Comparison of ENCODE assay signal across 13 mouse cellular contexts in genomic region chr7:109599998-109600397, GRCm38 (mm10).
DNase-seq lines count a peak whose midpoint lies in the region; ATAC-seq and TF ChIP-seq lines count a peak whose summit lies in the region.
"Had no signal": no experiment of that assay in that cellular context is flagged by ENCODE, and none has a peak within 500 bp of the region (broad histone marks: within the 10 kb centered on the region; RNA-seq: fewer than 3 reads in every experiment).

No protein-coding gene starts in this region.

- TF ChIP-seq RAD21 in MEL (IDR thresholded peaks at IDR 0.05; ENCODE audit: low read depth, low read length) = no peak

- 29% methylated on average over 4 of the region's 4 CpGs for WGBS in heart, embryonic 12.5 days
- WGBS in intestine, embryonic 14.5 days = 74% methylated on average over 4 of the region's 4 CpGs
- 34% methylated on average over 4 of the region's 4 CpGs for WGBS in liver, postnatal 0 days (ENCODE audit: insufficient replicate concordance)

- DNase-seq in heart, adult 11 months = no peak
- DNase-seq in MEL (ENCODE audit: low read depth, low spot score) = no peak
- DNase-seq in intestine, embryonic 14.5 days (ENCODE audit: low spot score) = no peak
- no peak for DNase-seq in liver, postnatal 0 days
- no peak for DNase-seq in embryo, embryonic 9.5 days (ENCODE audit: extremely low spot score)
- no peak for DNase-seq in frontal cortex, postnatal 14 days (ENCODE audit: low spot score in 2 of 2)
- DNase-seq: layer of hippocampus, adult 9-11 months; left cerebral cortex, postnatal 4 days; thymus, postnatal 25 days had no signal

- no peak overlapping the region for H3K9ac ChIP-seq in heart, embryonic 12.5 days
- no peak overlapping the region for H3K9ac ChIP-seq in MEL (ENCODE audit: control insufficient read depth, low read depth, low read length, poor library complexity, severe bottlenecking)
- H3K9ac ChIP-seq in intestine, embryonic 14.5 days (ENCODE audit: low read length) = no peak overlapping the region
- H3K9ac ChIP-seq in liver, postnatal 0 days (replicated peaks) = peak overlapping the region; percentile 68
- H3K9ac ChIP-seq: hindbrain, embryonic 12.5 days had no signal

- 0 out of 2 replicates have a peak, but pooled peaks cover 2% of the 10 kb centered on the region for H3K36me3 ChIP-seq in heart, embryonic 12.5 days
- H3K36me3 ChIP-seq in MEL (ENCODE audit: control insufficient read depth in 1 of 2, insufficient read depth in 2 of 2, low read length in 2 of 2) = no peaks in the 10 kb centered on the region
- no peaks in the 10 kb centered on the region for H3K36me3 ChIP-seq in intestine, embryonic 14.5 days (ENCODE audit: control insufficient read depth, insufficient read depth, low read length)
- H3K36me3 ChIP-seq in liver, postnatal 0 days (replicated peaks; ENCODE audit: insufficient read depth, low read length) = 0 out of 2 replicates have a peak, but pooled peaks cover 2% of the 10 kb centered on the region
- H3K36me3 ChIP-seq: hindbrain, embryonic 12.5 days had no signal

- no peak for TF ChIP-seq POLR2A in MEL (IDR thresholded peaks at IDR 0.05; ENCODE audit: control insufficient read depth in 1 of 2, insufficient read depth in 1 of 2, low read depth in 1 of 2, low read length in 2 of 2, poor library complexity in 1 of 2)

- TF ChIP-seq CTCF in MEL (IDR thresholded peaks at IDR 0.05 in 2 of 3, conservative IDR thresholded peaks at IDR 0.05 in 1 of 3; ENCODE audit: control insufficient read depth in 1 of 3, insufficient read depth in 1 of 3, low read depth in 2 of 3, low read length in 3 of 3, poor library complexity in 1 of 3, severe bottlenecking in 1 of 3) = no peak
- no peak for TF ChIP-seq CTCF in liver, postnatal 0 days (IDR thresholded peaks at IDR 0.05; ENCODE audit: low read depth)

- H3K4me1 ChIP-seq in heart, embryonic 12.5 days (replicated peaks) = peaks cover 44% of the 10 kb centered on the region
- peaks cover 0 to 7% of the 10 kb centered on the region in 2 experiments; a peak in 3 of 4 replicates for H3K4me1 ChIP-seq in MEL (ENCODE audit: control insufficient read depth in 1 of 2, insufficient read depth in 2 of 2, low read length in 2 of 2)
- no peaks in the 10 kb centered on the region; the same call in 1 of the 2 replicates for H3K4me1 ChIP-seq in intestine, embryonic 14.5 days (replicated peaks; ENCODE audit: control insufficient read depth, insufficient read depth, low read length)
- H3K4me1 ChIP-seq in liver, postnatal 0 days (ENCODE audit: insufficient read depth) = peaks cover 42% of the 10 kb centered on the region
- H3K4me1 ChIP-seq: hindbrain, embryonic 12.5 days had no signal

- H3K27me3 ChIP-seq in heart, embryonic 12.5 days (replicated peaks) = no peaks in the 10 kb centered on the region
- no peaks in the 10 kb centered on the region for H3K27me3 ChIP-seq in MEL (ENCODE audit: control insufficient read depth in 1 of 2, insufficient read depth in 2 of 2, low read length in 2 of 2)
- no peaks in the 10 kb centered on the region for H3K27me3 ChIP-seq in intestine, embryonic 14.5 days (replicated peaks; ENCODE audit: control insufficient read depth, insufficient read depth, low read length)
- no peaks in the 10 kb centered on the region for H3K27me3 ChIP-seq in liver, postnatal 0 days (ENCODE audit: insufficient read depth, low read length)
- H3K27me3 ChIP-seq: hindbrain, embryonic 12.5 days had no signal

- no peaks in the 10 kb centered on the region for H3K9me3 ChIP-seq in heart, embryonic 12.5 days (replicated peaks)
- no peaks in the 10 kb centered on the region for H3K9me3 ChIP-seq in MEL (replicated peaks; ENCODE audit: insufficient read depth, low read length)
- H3K9me3 ChIP-seq in intestine, embryonic 14.5 days (ENCODE audit: control insufficient read depth, low read length) = no peaks in the 10 kb centered on the region
- H3K9me3 ChIP-seq in liver, postnatal 0 days (ENCODE audit: low read length) = no peaks in the 10 kb centered on the region
- H3K9me3 ChIP-seq: hindbrain, embryonic 12.5 days had no signal

- no peak overlapping the region for H3K4me3 ChIP-seq in heart, embryonic 12.5 days
- no peak overlapping the region for H3K4me3 ChIP-seq in MEL (ENCODE audit: control insufficient read depth in 1 of 2, insufficient read depth in 1 of 2, low read depth in 2 of 2, low read length in 2 of 2)
- no peak overlapping the region for H3K4me3 ChIP-seq in intestine, embryonic 14.5 days (ENCODE audit: low read depth, low read length)
- H3K4me3 ChIP-seq in liver, postnatal 0 days (ENCODE audit: low read depth, low read length) = peak overlapping the region; percentile 34
- H3K4me3 ChIP-seq: hindbrain, embryonic 12.5 days had no signal

- H3K79me2 ChIP-seq in MEL (ENCODE audit: control insufficient read depth, insufficient read depth, low read length, poor library complexity) = no peaks in the 10 kb centered on the region

- TF ChIP-seq EP300 in MEL (IDR thresholded peaks at IDR 0.05; ENCODE audit: low read depth in 1 of 2, low read length in 2 of 2) = peak; percentile 21 to 56; a peak in 2 of 4 replicates
- 0 out of 2 replicates have a peak, but pooled peaks have one; percentile 12 for TF ChIP-seq EP300 in liver, postnatal 0 days (IDR thresholded peaks at IDR 0.05; ENCODE audit: low read depth)

- H3K4me2 ChIP-seq in heart, embryonic 12.5 days = no peak overlapping the region
- H3K4me2 ChIP-seq in intestine, embryonic 14.5 days (ENCODE audit: low read length) = peak overlapping the region; percentile 14
- H3K4me2 ChIP-seq in liver, postnatal 0 days (ENCODE audit: low read depth, low read length) = peak overlapping the region; percentile 69
- H3K4me2 ChIP-seq: hindbrain, embryonic 12.5 days had no signal

- peak; percentile 34; the same call in 1 of the 2 replicates for ATAC-seq in heart, embryonic 12.5 days (ENCODE audit: insufficient number of reproducible peaks, low FRiP score)
- no peak for ATAC-seq in intestine, embryonic 14.5 days (replicated peaks; ENCODE audit: low FRiP score, low TSS enrichment, low read depth)
- no peak for ATAC-seq in liver, postnatal 0 days
- no peak for ATAC-seq in granulocyte monocyte progenitor cell, adult 5-6 weeks (replicated peaks; ENCODE audit: poor library complexity, severe bottlenecking)

- H3K27ac ChIP-seq in heart, embryonic 12.5 days (ENCODE audit: poor library complexity, severe bottlenecking) = peak overlapping the region; percentile 7; the same call in 1 of the 2 replicates
- H3K27ac ChIP-seq in MEL (ENCODE audit: control insufficient read depth, low read depth, low read length) = no peak overlapping the region
- peak overlapping the region; percentile 52 for H3K27ac ChIP-seq in intestine, embryonic 14.5 days (ENCODE audit: low read depth)
- peak overlapping the region; percentile 98 for H3K27ac ChIP-seq in liver, postnatal 0 days (ENCODE audit: low read depth)
- H3K27ac ChIP-seq: hindbrain, embryonic 12.5 days; macrophage had no signal

TF ChIP-seq in MEL, 35 proteins besides CTCF, POLR2A, EP300 and RAD21:
- TF ChIP-seq POLR2AphosphoS5 (IDR thresholded peaks at IDR 0.05; ENCODE audit: borderline replicate concordance, low read depth, low read length) (no peak), USF2 (IDR thresholded peaks at IDR 0.05; ENCODE audit: borderline replicate concordance in 1 of 2, insufficient read depth in 1 of 2, low read depth in 1 of 2, low read length in 2 of 2) (no peak), TCF12 (IDR thresholded peaks at IDR 0.05; ENCODE audit: low read depth, low read length) (peak; percentile 42; the same call in 1 of the 2 replicates), GATA1 (IDR thresholded peaks at IDR 0.05; ENCODE audit: low read depth, low read length) (0 out of 2 replicates have a peak, but pooled peaks have one; percentile 28), SMC3 (IDR thresholded peaks at IDR 0.05; ENCODE audit: low read depth, low read length) (no peak)
TF ChIP-seq in MEL: peak in this region for 2.
